Mouse (Mus musculus): Measurements from ENCODE around the gene Sidt2. TPM values are rescaled to one million over a fixed set of nuclear protein-coding genes. Genes with fewer than 3 reads are reported as not detected.

Sidt2 gene
- total RNA-seq, 2 experiments from 2014 or later: 113 to 114 TPM

- DNase-seq (ENCODE audit: low spot score in 2 of 2): no peak
Measured at GRCm38 (mm10) chr9:45952057-45952456, 3.0 kb downstream of the Sidt2 start.

GRCm38 (mm10) chr9:45946872-45947183, 8.2 kb downstream of the Sidt2 start:
- DNase-seq (ENCODE audit: low spot score in 2 of 2): no peak

- no peak for DNase-seq (ENCODE audit: low spot score in 2 of 2)
Measured at GRCm38 (mm10) chr9:45946182-45946871, 8.7 kb downstream of the Sidt2 start.

GRCm38 (mm10) chr9:45945721-45946120, 9.3 kb downstream of the Sidt2 start:
- DNase-seq (ENCODE audit: low spot score in 2 of 2): no peak

GRCm38 (mm10) chr9:45944506-45945400, 10.3 kb downstream of the Sidt2 start:
- DNase-seq (ENCODE audit: low spot score in 2 of 2): no peak

GRCm38 (mm10) chr9:45943628-45944505, 11.2 kb downstream of the Sidt2 start:
- no peak for DNase-seq (ENCODE audit: low spot score in 2 of 2)

- DNase-seq (ENCODE audit: low spot score in 2 of 2): no peak
Measured at GRCm38 (mm10) chr9:45942916-45943315, 12.1 kb downstream of the Sidt2 start.

- DNase-seq (ENCODE audit: low spot score in 2 of 2): no peak
Measured at GRCm38 (mm10) chr9:45942464-45942863, 12.6 kb downstream of the Sidt2 start.

- no peak for DNase-seq (ENCODE audit: low spot score in 2 of 2)
Measured at GRCm38 (mm10) chr9:45941329-45941888, 13.6 kb downstream of the Sidt2 start.

- no peak for DNase-seq (ENCODE audit: low spot score in 2 of 2)
Measured at GRCm38 (mm10) chr9:45939794-45940193, 15.3 kb downstream of the Sidt2 start.

- no peak for DNase-seq (ENCODE audit: low spot score in 2 of 2)
Measured at GRCm38 (mm10) chr9:45938952-45939637, 16.0 kb downstream of the Sidt2 start.

GRCm38 (mm10) chr9:45938088-45938487, 17.0 kb downstream of the Sidt2 start:
- DNase-seq (ENCODE audit: low spot score in 2 of 2): no peak

GRCm38 (mm10) chr9:45936883-45937282, 18.2 kb downstream of the Sidt2 start:
- DNase-seq (ENCODE audit: low spot score in 2 of 2): peak; percentile 67 to 70

- no peak for DNase-seq (ENCODE audit: low spot score in 2 of 2)
Measured at GRCm38 (mm10) chr9:45935628-45936210, 19.3 kb downstream of the Sidt2 start, which contains the start of gene Tagln. Gene Tagln, minus strand, starts transcription at chr9:45936058.

- DNase-seq (ENCODE audit: low spot score in 2 of 2): peak in 1 of 2 experiments; percentile 48
Measured at GRCm38 (mm10) chr9:45932571-45933415, 22.3 kb downstream of the Sidt2 start.

GRCm38 (mm10) chr9:45931958-45932357, 23.1 kb downstream of the Sidt2 start:
- DNase-seq (ENCODE audit: low spot score in 2 of 2): no peak

GRCm38 (mm10) chr9:45929285-45929684, 25.8 kb downstream of the Sidt2 start:
- DNase-seq (ENCODE audit: low spot score in 2 of 2): no peak

- no peak for DNase-seq (ENCODE audit: low spot score in 2 of 2)
Measured at GRCm38 (mm10) chr9:45919895-45920294, 35.2 kb downstream of the Sidt2 start.
